Mouse (Mus musculus): ENCODE measurements around the gene Dysf.

GRCm38 (mm10) chr6:84095882-84096281, 87.5 kb downstream of the Dysf start:
- TF ChIP-seq CTCF (IDR thresholded peaks at IDR 0.05; ENCODE audit: control insufficient read depth, insufficient read depth, insufficient replicate concordance, low read depth, low read length) (peak; percentile 45; the same call in 1 of the 2 replicates), POLR2A (IDR thresholded peaks at IDR 0.05; ENCODE audit: control insufficient read depth, low read depth, low read length) (no peak)
